Mouse (Mus musculus) monocyte, adult 2 months (primary cell): ENCODE data around the gene Olfr629.
"Not testable (repeated sequence)": the region's sequence is repeated elsewhere in the genome, so short reads cannot be mapped to it uniquely, and the experiment has no call there.

Experiments
- DNase-seq, 2 experiments: peaks; one replicate each; pipeline ENCODE4 v3.0.0; 2022; ENCODE audit warnings: low spot score in 2 of 2, low read depth in 1 of 2

Olfr629 gene

GRCm38 (mm10) chr7:103744843-103745242 lies at the start of gene Olfr629:
Olfr629 (minus strand) TSS chr7:103744943.
- no peak for DNase-seq

GRCm38 (mm10) chr7:103792669-103793388 lies 48.1 kb upstream of the Olfr629 start:
- no peak for DNase-seq

- DNase-seq: no peak
Observed at GRCm38 (mm10) chr7:103791721-103792120, 47.0 kb upstream of the Olfr629 start, which contains the start of gene Olfr67. Olfr67 (minus strand) TSS chr7:103791821.

- DNase-seq: no peak
Observed at GRCm38 (mm10) chr7:103779598-103779997, 34.9 kb upstream of the Olfr629 start, which contains the start of gene Olfr68. Olfr68 (minus strand) TSS chr7:103779698.

- DNase-seq: not testable (repeated sequence)
Observed at GRCm38 (mm10) chr7:103777652-103778051, 32.9 kb upstream of the Olfr629 start.

- no peak for DNase-seq
Observed at GRCm38 (mm10) chr7:103771494-103771893, 26.8 kb upstream of the Olfr629 start, which contains the start of gene Olfr69. Olfr69 (minus strand) TSS chr7:103771594.

GRCm38 (mm10) chr7:103767687-103768086 lies 22.9 kb upstream of the Olfr629 start:
- not testable (repeated sequence) for DNase-seq

GRCm38 (mm10) chr7:103762212-103762611 lies 17.5 kb upstream of the Olfr629 start:
- DNase-seq: not testable (repeated sequence)

- no peak for DNase-seq
Observed at GRCm38 (mm10) chr7:103757233-103757632, 12.5 kb upstream of the Olfr629 start, which contains the start of gene Olfr630. Olfr630 (minus strand) TSS chr7:103757333.

GRCm38 (mm10) chr7:103730074-103730473 lies 14.7 kb downstream of the Olfr629 start, which contains the start of gene Olfr628:
Olfr628 (plus strand) TSS chr7:103730374.
- no peak for DNase-seq

- not testable (repeated sequence) for DNase-seq
Observed at GRCm38 (mm10) chr7:103716398-103716797, 28.3 kb downstream of the Olfr629 start.

- DNase-seq: no peak
Observed at GRCm38 (mm10) chr7:103714371-103714770, 30.4 kb downstream of the Olfr629 start, which contains the start of gene Olfr243. Olfr243 (plus strand) TSS chr7:103714671.

GRCm38 (mm10) chr7:103712024-103712423 lies 32.7 kb downstream of the Olfr629 start:
- no peak for DNase-seq

GRCm38 (mm10) chr7:103699469-103699868 lies 45.3 kb downstream of the Olfr629 start:
- no peak for DNase-seq
